Mouse (Mus musculus) WW6 (cell line): Measurements from ENCODE around the gene Olfr568.
A peak's percentile ranks its signal among the peaks of the same experiment; 100 is the strongest.

Source experiments
- DNase-seq: peaks from one replicate; pipeline ENCODE4 v3.0.0-alpha.2; 2013; ENCODE audit warnings: low read depth, low spot score

The Olfr568 gene

GRCm38 (mm10) chr7:102876822-102877221 is at the start of gene Olfr568:
Gene Olfr568, plus strand, starts transcription at chr7:102877122.
- no peak for DNase-seq

DNA sequence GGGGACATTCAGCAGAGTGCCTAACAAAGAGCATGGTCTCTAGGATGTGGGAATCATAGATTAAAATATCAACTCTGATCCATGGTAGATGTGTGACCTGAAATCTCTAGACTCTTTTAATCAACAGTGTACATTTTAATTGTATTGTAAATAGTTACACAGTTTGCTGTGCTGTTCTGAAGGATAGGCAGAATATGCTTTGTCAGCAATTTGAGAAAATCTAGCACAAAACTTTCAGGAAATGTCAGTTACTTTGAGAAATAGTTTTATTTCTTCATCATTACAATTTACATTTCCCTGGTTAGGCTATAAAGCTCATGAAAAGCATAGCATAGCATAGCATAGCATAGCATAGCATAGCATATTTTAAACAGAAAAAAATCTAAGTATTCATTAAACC is 21.1 kb upstream of the Olfr568 start:
- no peak for DNase-seq

- no peak for DNase-seq
These were observed 18.3 kb upstream of the Olfr568 start, which contains the start of gene Olfr566 for GRCm38 (mm10) chr7:102858665-102859064. Gene Olfr566, minus strand, starts transcription at chr7:102858765.

GRCm38 (mm10) chr7:102890782-102891181 is 13.9 kb downstream of the Olfr568 start, which contains the start of gene Olfr569:
Gene Olfr569, minus strand, starts transcription at chr7:102890882.
- DNase-seq = no peak

GRCm38 (mm10) chr7:102915261-102915660 is 38.3 kb downstream of the Olfr568 start:
- no peak for DNase-seq

GRCm38 (mm10) chr7:102916405-102916804 is 39.5 kb downstream of the Olfr568 start:
- no peak for DNase-seq

DNA sequence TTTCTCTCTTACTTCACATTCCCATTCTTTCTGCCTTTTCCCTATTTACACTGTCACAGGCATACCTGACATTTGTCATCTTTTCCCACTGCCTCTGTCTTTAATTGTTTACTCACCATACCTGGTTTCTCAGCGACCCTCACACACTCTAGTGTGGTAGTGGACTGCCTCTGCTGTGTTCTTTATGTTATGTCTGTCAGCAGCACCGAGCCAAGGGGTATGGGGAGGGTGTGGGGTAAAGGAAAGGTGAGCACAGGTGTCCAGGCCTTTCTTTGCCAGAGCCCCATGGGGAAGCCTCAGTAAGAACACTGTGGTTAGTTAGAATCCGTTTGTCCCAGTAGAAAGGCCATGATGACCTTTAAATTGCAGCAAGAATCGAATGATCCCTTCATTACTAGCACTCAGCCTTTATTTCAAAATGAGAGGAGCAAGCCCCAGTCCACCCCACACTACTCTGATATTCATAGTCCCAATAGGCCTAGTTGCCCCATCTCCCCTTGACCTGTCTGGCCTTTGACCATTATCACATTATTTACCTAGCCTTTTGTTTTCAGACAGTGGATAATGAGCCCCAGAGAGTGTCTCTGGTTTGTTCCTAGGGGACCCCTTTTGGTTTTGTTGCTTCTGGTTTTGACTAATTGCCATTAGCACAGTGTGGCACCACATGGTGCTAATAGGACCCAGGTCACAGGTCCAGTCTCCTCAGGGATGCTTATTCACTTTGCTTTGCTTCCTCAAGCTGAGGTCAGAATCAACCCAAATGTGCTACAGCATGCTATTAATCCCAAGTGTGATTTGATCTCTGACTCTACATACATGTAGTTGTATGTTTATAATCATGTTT is 40.3 kb downstream of the Olfr568 start, which contains the start of gene Olfr571:
Gene Olfr571, minus strand, starts transcription at position 505 of the 844 bp plus-strand sequence.
- DNase-seq = no peak

- DNase-seq = peak; percentile 16
These were observed 42.7 kb downstream of the Olfr568 start for GRCm38 (mm10) chr7:102919632-102920031.

DNA sequence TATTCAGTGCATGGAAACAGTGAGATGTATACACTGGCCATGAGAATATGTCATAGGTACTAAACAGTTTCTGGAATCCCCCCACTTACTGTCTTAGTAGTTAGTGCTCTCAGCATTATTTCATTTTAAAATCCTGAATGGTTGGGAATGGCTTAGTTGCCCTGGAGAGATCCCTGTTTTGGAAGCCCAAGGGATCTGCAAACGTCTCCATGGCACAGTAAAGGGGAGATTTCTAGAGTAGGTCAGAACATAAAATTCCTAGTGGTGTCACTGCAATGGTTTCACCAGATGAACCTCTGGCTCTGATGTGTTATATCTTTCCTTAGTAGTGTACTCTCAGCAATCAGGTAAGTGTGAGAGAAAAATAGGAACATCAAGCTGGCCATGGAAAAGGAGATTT is 47.2 kb downstream of the Olfr568 start, which contains the start of gene Olfr572:
Gene Olfr572, plus strand, starts transcription at position 301 of the 400 bp plus-strand sequence.
- DNase-seq = no peak

DNA sequence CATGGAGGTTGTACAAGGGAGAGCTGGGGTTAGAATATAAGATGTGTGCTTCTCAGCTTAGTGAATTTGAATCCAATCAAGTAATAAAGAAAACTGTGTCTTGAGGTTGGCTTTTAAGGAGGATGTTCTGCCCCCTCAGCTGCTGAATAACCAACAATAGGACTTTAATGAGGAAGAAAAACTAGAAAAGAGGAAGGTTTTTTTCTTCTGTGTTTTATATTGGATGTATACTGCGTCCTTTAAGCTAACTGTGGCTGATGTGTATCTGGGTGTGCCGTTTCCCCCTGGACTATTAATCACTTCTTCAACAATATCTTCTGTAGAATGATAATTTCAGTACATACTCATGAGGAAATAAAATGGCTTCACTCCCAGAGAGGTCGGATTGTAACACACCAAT is 50.2 kb downstream of the Olfr568 start:
- no peak for DNase-seq
